Mouse (Mus musculus) kidney, postnatal 25 days (tissue): ENCODE measurements around the gene Elovl5.

Experiments used
- DNase-seq, 2 experiments: peaks; one replicate each; pipeline ENCODE4 v3.0.0; 2021; ENCODE audit warnings: mixed read lengths in 2 of 2

The Elovl5 gene

DNA sequence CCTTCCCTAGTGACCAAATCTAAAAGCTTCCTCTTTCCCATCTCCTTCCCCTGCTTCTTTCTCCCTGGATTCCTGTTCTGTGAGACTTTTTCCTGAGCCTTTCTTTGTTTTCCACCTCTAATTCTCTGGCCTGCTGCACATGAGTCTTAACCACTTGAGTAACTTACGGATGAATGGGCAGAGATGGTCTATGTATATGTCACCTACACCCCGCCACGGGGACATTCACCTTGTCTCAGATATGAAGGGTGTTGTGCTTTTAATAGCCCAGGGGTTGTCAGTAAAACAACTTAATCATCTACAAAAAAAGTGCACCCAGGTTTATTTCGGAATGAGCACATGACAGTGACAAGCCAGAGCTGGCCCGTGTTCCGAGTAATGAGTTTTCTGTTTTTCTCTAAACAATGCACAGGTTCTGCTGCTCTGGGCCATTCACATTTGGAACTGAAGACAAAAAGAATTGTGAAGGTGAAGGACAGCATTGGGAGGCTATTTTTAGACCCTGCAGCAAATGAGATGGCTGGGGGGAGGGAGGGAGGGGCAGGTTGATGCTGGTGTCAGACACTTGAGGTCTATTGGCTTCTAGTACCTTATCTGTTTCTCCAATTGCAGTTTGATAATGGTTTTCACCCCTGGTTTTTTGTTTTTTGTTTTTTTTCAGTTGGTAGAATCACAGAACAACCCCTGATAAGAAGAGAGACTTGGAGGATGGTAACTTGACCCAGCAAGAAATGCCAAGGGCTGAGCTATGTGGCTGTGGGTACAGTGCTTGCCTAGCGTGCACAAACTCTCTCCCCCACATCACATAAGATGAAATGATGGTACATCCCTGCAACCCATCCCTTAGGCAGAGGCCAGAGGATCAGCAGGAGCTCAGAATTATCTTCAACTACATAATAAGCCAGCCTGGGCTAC lies 83.7 kb downstream of the Elovl5 start:
- DNase-seq, result no peak

DNA sequence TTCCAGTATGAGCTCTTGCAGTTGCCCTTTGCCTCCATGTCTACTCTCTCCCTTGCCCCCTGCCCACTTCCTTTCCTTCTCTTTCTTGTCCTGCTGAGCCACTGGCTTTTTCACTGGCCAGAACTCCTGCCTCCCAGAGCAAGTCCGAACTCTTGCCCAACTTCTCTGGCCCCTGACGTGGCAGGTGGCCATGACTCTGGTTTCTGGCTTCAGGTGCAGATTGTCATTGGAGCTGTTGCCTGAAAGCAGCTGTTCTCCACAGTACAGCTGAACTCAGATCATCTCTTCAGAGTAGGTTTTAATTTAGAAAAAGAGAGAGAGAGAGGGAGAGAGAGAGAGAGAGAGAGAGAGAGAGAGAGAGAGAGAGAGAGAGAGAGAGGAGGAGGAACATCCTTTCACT lies 86.1 kb downstream of the Elovl5 start:
- no peak for DNase-seq

DNA sequence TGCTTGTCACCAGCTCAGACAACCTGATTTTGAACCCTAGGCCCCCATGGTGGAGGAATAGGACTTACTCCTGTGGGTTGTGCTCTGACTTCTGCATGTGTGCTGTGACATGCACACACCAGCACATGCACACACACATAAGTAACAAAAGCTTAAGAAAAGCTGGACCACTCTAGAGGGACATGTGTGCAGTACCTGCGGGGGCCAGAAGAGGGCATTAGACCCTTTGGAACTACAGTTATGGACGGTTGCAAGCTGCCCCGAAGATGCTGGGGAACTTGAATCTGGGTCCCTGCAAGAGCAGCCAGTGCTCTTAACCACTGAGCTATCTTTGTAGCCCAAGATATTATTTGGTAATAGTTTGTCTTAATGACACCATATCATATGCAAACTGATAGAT lies 88.3 kb downstream of the Elovl5 start:
- DNase-seq, result peak in 1 of 2 experiments; percentile 66

DNA sequence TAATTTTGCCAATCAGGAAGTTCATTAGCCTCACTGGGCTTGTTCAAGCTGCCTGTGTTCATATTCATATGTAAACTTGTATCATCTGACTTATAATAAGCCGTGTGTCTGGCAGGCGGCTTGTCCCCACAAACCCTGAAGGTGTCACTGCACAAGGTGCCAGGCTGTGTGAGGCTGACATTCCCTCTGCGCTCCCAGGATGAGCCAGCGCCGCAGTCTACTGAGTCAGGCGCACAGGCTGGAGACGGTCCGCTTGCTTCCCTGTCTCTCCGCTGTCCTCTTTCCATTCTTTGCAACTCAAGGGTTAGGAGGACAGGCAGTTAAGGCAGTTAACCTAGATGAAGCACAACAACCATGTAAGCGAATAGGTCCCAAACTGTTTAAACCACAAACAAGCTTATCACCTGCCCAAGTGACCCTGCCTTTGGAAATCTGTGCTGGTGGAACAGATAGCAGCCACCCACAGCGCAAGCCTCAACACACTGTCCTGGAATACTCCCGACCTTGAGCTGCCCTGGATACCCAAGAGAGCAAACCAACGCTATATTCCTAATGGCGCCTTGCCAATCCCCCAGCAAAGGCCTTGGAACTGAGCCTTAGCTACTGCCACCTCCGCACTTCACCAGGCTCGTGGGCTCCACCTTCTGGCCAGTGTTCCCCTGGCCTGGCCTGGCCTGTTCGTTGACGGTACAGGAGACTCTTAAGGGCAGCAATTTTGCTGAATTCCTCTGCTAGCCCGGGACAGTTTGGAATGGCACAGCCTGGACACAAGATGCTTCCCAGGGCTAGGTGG lies 89.2 kb downstream of the Elovl5 start:
- DNase-seq, result peak; percentile 92 to 94

DNA sequence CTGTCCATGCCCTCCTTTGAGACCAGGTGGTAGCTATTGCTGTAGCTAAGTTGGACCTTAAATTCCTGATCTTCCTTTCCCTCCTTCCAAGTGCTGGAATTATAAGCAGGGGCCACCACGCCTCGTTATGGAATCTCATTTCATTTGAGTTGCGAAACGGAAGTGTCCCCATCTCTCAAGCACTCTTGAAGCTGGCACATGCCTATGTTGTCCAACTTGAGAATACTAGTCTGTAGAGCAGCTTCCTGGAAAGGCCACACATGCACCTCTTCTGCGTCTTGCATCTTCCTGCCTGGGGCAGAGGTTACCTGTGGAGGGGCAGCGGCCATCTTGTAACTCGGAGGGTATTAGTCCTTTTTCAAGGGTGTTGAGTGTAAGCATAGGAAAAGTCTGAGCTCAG lies 92.2 kb downstream of the Elovl5 start:
- DNase-seq, result no peak

GRCm38 (mm10) chr9:78010187-78010586 lies 93.0 kb downstream of the Elovl5 start:
- DNase-seq, result no peak

GRCm38 (mm10) chr9:78010707-78011106 lies 93.5 kb downstream of the Elovl5 start:
- DNase-seq, result no peak

DNA sequence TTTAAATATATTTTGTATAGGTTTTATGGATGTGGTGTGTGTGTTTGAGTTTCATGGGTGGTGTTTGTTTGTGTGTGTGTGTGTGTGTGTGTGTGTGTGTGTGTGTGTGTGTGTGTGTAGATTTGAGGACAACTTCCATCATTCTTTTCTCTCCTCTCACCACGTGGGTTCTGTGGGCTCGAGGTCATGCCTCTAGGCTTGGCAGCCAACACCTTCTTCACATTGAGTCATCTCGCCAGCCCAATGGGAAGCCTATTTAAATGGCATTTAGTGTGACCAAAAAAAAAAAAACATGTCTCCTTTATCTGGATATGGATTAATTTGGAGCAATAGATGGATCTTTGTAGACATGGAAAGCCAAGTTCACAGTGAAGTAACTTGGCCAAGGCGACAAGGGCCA lies 94.9 kb downstream of the Elovl5 start:
- no peak for DNase-seq

GRCm38 (mm10) chr9:78012681-78013080 lies 95.5 kb downstream of the Elovl5 start:
- DNase-seq, result no peak

DNA sequence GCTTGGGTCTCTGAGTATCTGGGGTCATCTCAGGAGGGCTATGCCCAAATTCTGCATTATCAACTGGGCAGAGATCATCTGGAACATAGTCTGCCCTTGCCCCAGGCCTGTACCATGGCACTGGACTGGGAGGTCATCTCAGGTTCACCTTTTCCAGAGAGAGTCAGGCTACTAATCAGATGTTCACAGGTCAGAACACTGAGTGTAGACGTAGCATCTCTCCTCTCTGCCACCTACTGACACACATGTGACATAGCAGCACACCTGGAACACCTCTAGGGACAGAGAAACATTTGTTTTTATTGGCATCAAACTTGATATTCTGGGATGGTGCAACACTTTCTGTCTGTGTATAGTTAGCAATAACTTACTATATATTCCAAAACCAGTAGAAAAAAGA lies 96.6 kb downstream of the Elovl5 start:
- DNase-seq, result no peak

DNA sequence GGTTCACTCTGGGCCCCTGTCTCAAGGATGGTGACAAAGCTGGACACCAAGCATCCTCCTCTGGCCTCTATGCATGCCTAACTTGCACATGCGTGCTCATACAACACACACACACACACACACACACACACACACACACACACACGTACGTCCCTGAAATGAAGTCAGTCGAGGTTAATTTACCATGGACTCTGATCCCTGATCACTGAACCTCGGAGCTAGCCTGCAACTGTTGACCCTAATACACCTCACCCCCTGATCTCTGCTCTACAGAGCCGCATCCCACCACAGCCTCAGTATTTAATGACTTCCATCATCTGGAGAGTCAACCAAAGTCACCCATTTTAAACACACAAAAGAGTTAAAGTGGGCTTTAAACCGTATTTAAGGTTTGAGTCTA lies 98.7 kb downstream of the Elovl5 start:
- DNase-seq, result peak; percentile 43 to 64

DNA sequence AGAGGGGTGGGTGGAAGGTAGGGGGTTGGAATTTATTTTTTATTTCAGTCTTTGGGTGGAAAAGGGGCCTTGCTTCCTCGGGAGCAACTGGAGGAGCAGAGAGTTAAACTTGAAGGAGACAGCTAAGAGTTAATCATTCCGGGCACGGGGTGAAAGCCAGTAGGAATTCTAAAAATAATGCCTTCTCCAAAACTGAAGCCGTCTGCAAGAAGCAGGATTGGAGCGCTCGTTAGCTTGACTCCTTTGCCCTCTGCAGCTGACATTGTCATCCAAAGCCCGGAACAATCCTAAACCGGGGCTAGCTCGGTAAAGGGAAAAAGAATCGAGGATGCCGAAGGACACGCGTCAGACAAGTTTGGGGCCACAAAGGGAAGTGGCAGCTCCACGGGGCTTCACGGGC lies 99.1 kb downstream of the Elovl5 start:
- DNase-seq, result peak in 1 of 2 experiments; percentile 19

GRCm38 (mm10) chr9:78021256-78021655 lies 104.1 kb downstream of the Elovl5 start:
- peak; percentile 38 to 82 for DNase-seq

DNA sequence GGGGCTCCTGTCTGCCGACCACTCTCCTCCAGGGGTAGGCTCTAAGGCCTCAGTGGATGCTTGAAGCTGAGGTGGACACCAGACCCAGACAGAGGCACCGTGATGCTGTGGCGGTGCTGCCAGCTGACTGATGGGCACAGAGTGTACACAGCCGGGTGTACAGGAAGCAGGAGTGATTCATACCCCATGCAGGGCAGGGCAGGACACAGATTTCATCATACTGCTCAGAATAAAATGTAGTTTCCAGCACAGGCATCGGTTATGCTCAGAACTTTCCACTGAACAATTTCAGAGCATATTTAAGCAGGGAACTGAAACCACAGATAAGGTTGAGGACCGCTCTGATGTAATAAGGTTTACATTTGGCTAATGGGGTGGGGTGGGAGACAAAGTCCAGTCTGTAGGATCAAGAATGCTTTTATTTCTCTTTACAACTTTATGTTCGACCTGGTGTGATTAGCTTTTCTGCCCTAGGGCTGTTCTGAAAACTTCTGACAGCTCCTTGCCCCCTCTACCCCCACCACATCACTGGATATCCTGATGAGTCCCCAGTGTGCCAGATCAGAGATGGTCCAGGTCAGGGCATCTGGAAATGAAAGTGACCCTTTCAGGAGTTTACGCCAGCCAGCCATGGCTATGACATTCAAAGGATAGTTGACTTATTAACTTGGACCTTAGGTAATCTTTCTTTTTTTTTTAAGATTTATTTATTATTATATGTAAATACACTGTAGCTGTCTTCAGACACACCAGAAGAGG lies 105.2 kb downstream of the Elovl5 start:
- DNase-seq, result peak; percentile 14 to 76

DNA sequence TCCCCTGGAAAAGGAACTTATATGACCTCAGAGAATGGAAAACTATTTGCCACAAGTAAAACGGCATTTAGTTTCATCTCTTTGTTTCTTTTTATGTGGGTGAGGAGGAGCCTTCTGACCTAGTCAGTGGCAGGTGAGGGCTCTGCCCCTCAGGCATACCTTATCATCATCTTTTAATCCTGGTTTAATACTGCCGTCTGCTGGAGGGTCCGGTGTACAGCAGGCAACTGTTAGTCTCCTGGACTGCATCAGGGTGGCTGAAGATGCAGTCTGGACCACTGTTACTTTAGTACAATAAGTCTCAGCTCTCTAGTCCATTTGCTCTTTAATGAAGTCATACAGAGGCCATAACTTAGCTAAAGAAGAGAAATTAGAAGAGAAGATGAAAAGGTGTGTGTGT lies 107.7 kb downstream of the Elovl5 start:
- DNase-seq, result peak; percentile 71 to 83

- DNase-seq, result peak; percentile 73 to 74
Measured at GRCm38 (mm10) chr9:78027099-78027498, 109.9 kb downstream of the Elovl5 start.

DNA sequence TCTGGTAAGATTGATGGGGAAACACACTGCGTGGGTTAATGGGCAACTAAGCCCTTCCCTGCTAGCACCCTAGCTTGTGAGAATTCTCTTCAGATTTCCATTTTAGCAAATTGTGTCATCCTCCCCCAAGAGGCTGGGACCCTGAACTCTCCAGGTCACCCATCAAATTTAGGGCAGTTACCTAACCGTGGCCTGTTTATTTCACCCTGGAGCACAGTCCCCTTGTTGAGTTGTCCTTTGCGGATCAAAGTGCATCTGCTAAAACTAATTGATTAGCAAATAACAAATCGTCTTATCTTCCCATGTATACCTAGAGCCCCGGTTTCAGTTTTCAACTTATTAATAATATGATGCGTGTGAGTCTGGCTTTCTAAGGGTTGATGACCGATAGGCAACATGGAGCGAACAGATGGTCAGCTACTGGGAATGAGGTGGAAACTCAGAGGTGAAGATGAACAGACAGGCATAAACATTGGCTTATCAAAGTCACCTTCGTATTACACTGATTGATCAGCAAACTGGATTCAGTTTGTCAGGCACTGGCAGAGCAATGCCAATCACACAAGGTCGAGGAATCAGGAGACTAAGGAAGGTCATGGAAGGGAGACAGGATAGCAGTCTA lies 113.8 kb downstream of the Elovl5 start:
- no peak for DNase-seq

DNA sequence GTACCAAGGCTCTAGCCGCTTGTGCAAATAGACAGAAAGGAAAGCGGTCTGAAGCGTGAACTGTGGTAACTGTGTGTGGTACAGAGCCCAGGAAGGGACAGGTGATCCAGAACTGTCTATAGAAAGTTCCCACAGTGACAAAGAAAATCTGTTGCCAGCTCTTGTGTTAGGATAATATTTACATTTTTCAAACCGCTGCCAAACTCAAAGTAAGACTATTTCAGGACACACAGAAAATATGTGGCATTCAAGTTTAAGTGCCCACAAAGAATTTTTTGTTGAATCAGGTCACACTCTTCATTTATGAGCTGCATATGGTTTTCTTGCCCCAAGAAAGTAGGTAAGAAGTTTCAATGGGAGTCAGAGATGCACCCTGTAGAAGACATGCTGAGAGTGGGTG lies 115.8 kb downstream of the Elovl5 start:
- DNase-seq, result no peak
